Mouse (Mus musculus) heart, postnatal 0 days (tissue): ENCODE results near the gene Ampd3.

ENCODE experiments used
- CTCF ChIP-seq: IDR thresholded peaks from 2 replicates; pipeline ENCODE4 v1.5.1; 2016; ENCODE audit warnings: antibody characterized with exemption, control low read depth, low read depth
- EP300 ChIP-seq: IDR thresholded peaks from 2 replicates; pipeline ENCODE4 v1.6.1; 2016; ENCODE audit warnings: antibody characterized with exemption, low read depth

GRCm38 (mm10) chr7:110840332-110840731 lies 72.3 kb downstream of the Ampd3 start:
- TF ChIP-seq CTCF (no peak), EP300 (no peak)
